Mouse (Mus musculus) brown adipose tissue, adult 24 weeks (tissue): ENCODE measurements around the gene Gprin1. TPM values are rescaled to one million over a fixed set of nuclear protein-coding genes. Genes with fewer than 3 reads are reported as not detected.
"Not testable (repeated sequence)": the region's sequence is repeated elsewhere in the genome, so short reads cannot be mapped to it uniquely, and the experiment has no call there.

Source experiments
- H3K27ac ChIP-seq: fragments of 200-500 bp; replicated peaks from 2 replicates; pipeline ENCODE4 v1.5.1; 2012; ENCODE audit warnings: low read depth, mild to moderate bottlenecking, low read length
- H3K4me1 ChIP-seq: fragments of 200-500 bp; 2 replicates; pipeline ENCODE4 v1.6.1; 2012; ENCODE audit warnings: low read length, mixed read lengths; ENCODE audit not compliant: control insufficient read depth, insufficient read depth, insufficient read length
- H3K4me3 ChIP-seq: fragments of 200-500 bp; 2 replicates; pipeline ENCODE4 v1.5.1; 2012; ENCODE audit warnings: low read depth, mild to moderate bottlenecking, low read length, moderate library complexity; ENCODE audit not compliant: insufficient read depth
- polyA plus RNA-seq: library from polyadenylated mRNA; stranded (reverse); fragments of >200 nt; gene quantifications from 2 replicates; pipeline ENCODE4 v1.2.4, GENCODE M21; 2012; ENCODE audit not compliant: missing spikeins, insufficient read depth, insufficient read length

Gene Gprin1
- polyA plus RNA-seq, result not detected in 2 replicates

GRCm38 (mm10) chr13:54749864-54750411 is at the start of gene Gprin1:
Gene Gprin1 (minus strand): TSS chr13:54749874.
- H3K27ac ChIP-seq, result no peak within 1 kb of the TSS
- no peaks in the 10 kb centered on the region for H3K4me1 ChIP-seq
- H3K4me3 ChIP-seq, result peak within 1 kb of the TSS; percentile 29

GRCm38 (mm10) chr13:54798740-54799139 is 49.1 kb upstream of the Gprin1 start:
- no peak overlapping the region for H3K4me3 ChIP-seq
- H3K27ac ChIP-seq, result no peak overlapping the region
- no peaks in the 10 kb centered on the region for H3K4me1 ChIP-seq

GRCm38 (mm10) chr13:54797861-54798643 is 48.4 kb upstream of the Gprin1 start:
- Histone ChIP-seq H3K27ac (no peak overlapping the region), H3K4me1 (no peaks in the 10 kb centered on the region), H3K4me3 (no peak overlapping the region)

GRCm38 (mm10) chr13:54797356-54797755 is 47.7 kb upstream of the Gprin1 start:
- H3K4me3 ChIP-seq, result no peak overlapping the region
- H3K27ac ChIP-seq, result no peak overlapping the region
- no peaks in the 10 kb centered on the region for H3K4me1 ChIP-seq

- Histone ChIP-seq H3K4me1 (peaks cover 5% of the 10 kb centered on the region), H3K27ac (no peak overlapping the region), H3K4me3 (no peak overlapping the region)
These were observed 45.2 kb upstream of the Gprin1 start for GRCm38 (mm10) chr13:54794843-54795242.

GRCm38 (mm10) chr13:54794002-54794577 is 44.4 kb upstream of the Gprin1 start:
- H3K4me3 ChIP-seq, result no peak overlapping the region
- H3K27ac ChIP-seq, result no peak overlapping the region
- H3K4me1 ChIP-seq, result peaks cover 5% of the 10 kb centered on the region

GRCm38 (mm10) chr13:54792259-54793230 is 42.9 kb upstream of the Gprin1 start:
- Histone ChIP-seq H3K27ac (no peak overlapping the region), H3K4me3 (no peak overlapping the region), H3K4me1 (peaks cover 5% of the 10 kb centered on the region)

GRCm38 (mm10) chr13:54789561-54790397 is 40.1 kb upstream of the Gprin1 start:
- H3K4me1 ChIP-seq, result peaks cover 5% of the 10 kb centered on the region
- H3K4me3 ChIP-seq, result peak overlapping the region; percentile 90
- no peak overlapping the region for H3K27ac ChIP-seq

- Histone ChIP-seq H3K4me1 (peaks cover 5% of the 10 kb centered on the region), H3K27ac (no peak within 1 kb of the TSS), H3K4me3 (peak within 1 kb of the TSS; percentile 90)
These were observed 39.3 kb upstream of the Gprin1 start, which contains the start of gene Tspan17 for GRCm38 (mm10) chr13:54788740-54789560. Gene Tspan17 (plus strand): TSS chr13:54789377.

- not testable (repeated sequence) for H3K4me3 ChIP-seq, H3K4me1 ChIP-seq, H3K27ac ChIP-seq
These were observed 37.9 kb upstream of the Gprin1 start for GRCm38 (mm10) chr13:54787591-54787990.

GRCm38 (mm10) chr13:54783698-54784097 is 34.0 kb upstream of the Gprin1 start, which contains the start of gene Eif4e1b:
Gene Eif4e1b (plus strand): TSS chr13:54783998.
- Histone ChIP-seq H3K27ac (no peak within 1 kb of the TSS), H3K4me1 (no peaks in the 10 kb centered on the region), H3K4me3 (no peak within 1 kb of the TSS)

GRCm38 (mm10) chr13:54783235-54783634 is 33.6 kb upstream of the Gprin1 start:
- no peaks in the 10 kb centered on the region for H3K4me1 ChIP-seq
- H3K4me3 ChIP-seq, result no peak overlapping the region
- no peak overlapping the region for H3K27ac ChIP-seq

- Histone ChIP-seq H3K27ac (no peak overlapping the region), H3K4me1 (no peaks in the 10 kb centered on the region)
These were observed 31.4 kb upstream of the Gprin1 start for GRCm38 (mm10) chr13:54781086-54781485.

More at GRCm38 (mm10) chr13:54781086-54781485, 31.4 kb upstream of the Gprin1 start:
- H3K4me3 ChIP-seq, result no peak overlapping the region
